Mouse (Mus musculus) kidney, embryonic 16.5 days (tissue): Measurements from ENCODE around the gene Gucy1b1. TPM values are rescaled to one million over a fixed set of nuclear protein-coding genes. Genes with fewer than 3 reads are reported as not detected.

Experiments
- ATAC-seq: fragments of 200-750 bp; cut with Nextera tagmentation; 2 replicates; pipeline ENCODE4 v1.8.0; 2017; ENCODE audit warnings: moderate TSS enrichment; ENCODE audit not compliant: low FRiP score, low TSS enrichment
- H3K27ac ChIP-seq: fragments of 300-500 bp; sonication (generic); 2 replicates; pipeline ENCODE4 v1.5.1; 2014; ENCODE audit warnings: low read length
- H3K27me3 ChIP-seq: fragments of 300-500 bp; sonication (generic); 2 replicates; pipeline ENCODE4 v1.6.1; 2014; ENCODE audit warnings: low read length, control low read depth, mixed read lengths; ENCODE audit not compliant: insufficient read depth
- H3K36me3 ChIP-seq: fragments of 300-500 bp; sonication (generic); 2 replicates; pipeline ENCODE4 v1.6.1; 2014; ENCODE audit warnings: low read length, control low read depth, mixed read lengths; ENCODE audit not compliant: insufficient read depth
- H3K4me1 ChIP-seq: fragments of 300-500 bp; sonication (generic); 2 replicates; pipeline ENCODE4 v1.6.1; 2014; ENCODE audit warnings: low read length, control low read depth, mixed read lengths; ENCODE audit not compliant: insufficient read depth
- H3K4me2 ChIP-seq: fragments of 300-500 bp; sonication (generic); replicated peaks from 2 replicates; pipeline ENCODE4 v1.6.1; 2014; ENCODE audit warnings: low read depth, low read length
- H3K4me3 ChIP-seq: fragments of 300-500 bp; sonication (generic); 2 replicates; pipeline ENCODE4 v1.5.1; 2014; ENCODE audit warnings: mild to moderate bottlenecking, low read length
- H3K9ac ChIP-seq: fragments of 300-500 bp; sonication (generic); replicated peaks from 2 replicates; pipeline ENCODE4 v1.6.1; 2014; ENCODE audit warnings: low read length
- H3K9me3 ChIP-seq: fragments of 300-500 bp; sonication (generic); 2 replicates; pipeline ENCODE4 v1.6.1; 2016; ENCODE audit warnings: low read length, control low read depth
- WGBS: fragments of 180-500 bp; shearing (Covaris S2); extraction: QIAGEN DNeasy Blood & Tissue Kit; methylation state at CpG from one replicate; pipeline ENCODE4 v1.1.7; 2014; 5-methylcytosine and 5-hydroxymethylcytosine counted together
- polyA plus RNA-seq: library from polyadenylated mRNA; unstranded; fragments of >200 nt; fragmentation: Nextera tagmentation; extraction: Ambion mirVana; gene quantifications from 2 replicates; pipeline ENCODE4 v1.2.1, GENCODE M21; 2015

The Gucy1b1 gene
- polyA plus RNA-seq, 1 experiment from 2014 or later: 38.0 TPM

- Histone ChIP-seq H3K9me3 (no peaks in the 10 kb centered on the region), H3K4me3 (no peak overlapping the region), H3K27me3 (no peaks in the 10 kb centered on the region), H3K4me2 (no peak overlapping the region), H3K27ac (no peak overlapping the region), H3K9ac (no peak overlapping the region), H3K36me3 (0 out of 2 replicates have a peak, but pooled peaks cover 4% of the 10 kb centered on the region), H3K4me1 (no peaks in the 10 kb centered on the region)
- ATAC-seq: no peak
- 80% methylated on average over 5 of the region's 5 CpGs for WGBS
These were observed 29.6 kb downstream of the Gucy1b1 start for GRCm38 (mm10) chr3:82044902-82045301.

- Histone ChIP-seq H3K27me3 (no peaks in the 10 kb centered on the region), H3K27ac (no peak overlapping the region), H3K4me3 (no peak overlapping the region), H3K9me3 (no peaks in the 10 kb centered on the region), H3K9ac (no peak overlapping the region), H3K4me1 (no peaks in the 10 kb centered on the region), H3K4me2 (no peak overlapping the region), H3K36me3 (0 out of 2 replicates have a peak, but pooled peaks cover 4% of the 10 kb centered on the region)
- 85% methylated on average over 6 of the region's 6 CpGs for WGBS
- ATAC-seq: no peak
These were observed 30.8 kb downstream of the Gucy1b1 start for GRCm38 (mm10) chr3:82043676-82044075.

GRCm38 (mm10) chr3:82036262-82037044, 38.0 kb downstream of the Gucy1b1 start:
- Histone ChIP-seq H3K27ac (no peak overlapping the region), H3K4me1 (no peaks in the 10 kb centered on the region), H3K9me3 (no peaks in the 10 kb centered on the region), H3K4me3 (no peak overlapping the region), H3K4me2 (no peak overlapping the region), H3K9ac (no peak overlapping the region), H3K36me3 (peaks cover 5% of the 10 kb centered on the region; the same call in 1 of the 2 replicates), H3K27me3 (no peaks in the 10 kb centered on the region)
- no peak for ATAC-seq
- WGBS: 85% methylated on average over 2 of the region's 2 CpGs

GRCm38 (mm10) chr3:82030008-82030748, 44.3 kb downstream of the Gucy1b1 start:
- Histone ChIP-seq H3K27me3 (no peaks in the 10 kb centered on the region), H3K4me1 (no peaks in the 10 kb centered on the region), H3K36me3 (no peaks in the 10 kb centered on the region), H3K27ac (no peak overlapping the region), H3K4me2 (no peak overlapping the region), H3K9me3 (no peaks in the 10 kb centered on the region), H3K4me3 (no peak overlapping the region), H3K9ac (no peak overlapping the region)
- WGBS: 57% methylated on average over 1 of the region's 1 CpGs
- no peak for ATAC-seq

GRCm38 (mm10) chr3:82029229-82029628, 45.3 kb downstream of the Gucy1b1 start:
- H3K4me3 ChIP-seq: no peak overlapping the region
- H3K27me3 ChIP-seq: no peaks in the 10 kb centered on the region
- no peaks in the 10 kb centered on the region for H3K9me3 ChIP-seq
- WGBS: 3% methylated on average over 3 of the region's 3 CpGs
- H3K36me3 ChIP-seq: no peaks in the 10 kb centered on the region
- H3K4me1 ChIP-seq: no peaks in the 10 kb centered on the region
- no peak overlapping the region for H3K9ac ChIP-seq
- H3K27ac ChIP-seq: no peak overlapping the region
- H3K4me2 ChIP-seq: no peak overlapping the region
- ATAC-seq: peak; percentile 81; the same call in 1 of the 2 replicates

GRCm38 (mm10) chr3:82027286-82027685, 47.2 kb downstream of the Gucy1b1 start:
- H3K4me2 ChIP-seq: no peak overlapping the region
- no peak overlapping the region for H3K27ac ChIP-seq
- H3K4me1 ChIP-seq: no peaks in the 10 kb centered on the region
- H3K9me3 ChIP-seq: no peaks in the 10 kb centered on the region
- no peak overlapping the region for H3K4me3 ChIP-seq
- H3K9ac ChIP-seq: no peak overlapping the region
- H3K27me3 ChIP-seq: no peaks in the 10 kb centered on the region
- no peak for ATAC-seq
- WGBS: 89% methylated on average over 1 of the region's 1 CpGs
- H3K36me3 ChIP-seq: no peaks in the 10 kb centered on the region

GRCm38 (mm10) chr3:82023065-82023464, 51.4 kb downstream of the Gucy1b1 start:
- ATAC-seq: no peak
- Histone ChIP-seq H3K9ac (no peak overlapping the region), H3K27me3 (no peaks in the 10 kb centered on the region), H3K27ac (no peak overlapping the region), H3K4me2 (no peak overlapping the region), H3K36me3 (no peaks in the 10 kb centered on the region), H3K9me3 (no peaks in the 10 kb centered on the region), H3K4me3 (no peak overlapping the region), H3K4me1 (no peaks in the 10 kb centered on the region)
- WGBS: 85% methylated on average over 3 of the region's 3 CpGs

GRCm38 (mm10) chr3:82022421-82022920, 52.0 kb downstream of the Gucy1b1 start:
- Histone ChIP-seq H3K27ac (no peak overlapping the region), H3K9ac (no peak overlapping the region), H3K4me3 (no peak overlapping the region), H3K36me3 (no peaks in the 10 kb centered on the region), H3K4me1 (no peaks in the 10 kb centered on the region), H3K27me3 (no peaks in the 10 kb centered on the region), H3K9me3 (no peaks in the 10 kb centered on the region), H3K4me2 (no peak overlapping the region)
- no peak for ATAC-seq
- 75% methylated on average over 8 of the region's 8 CpGs for WGBS

- H3K27ac ChIP-seq: no peak overlapping the region
- H3K36me3 ChIP-seq: no peaks in the 10 kb centered on the region
- no peak overlapping the region for H3K9ac ChIP-seq
- no peak overlapping the region for H3K4me2 ChIP-seq
- H3K4me1 ChIP-seq: no peaks in the 10 kb centered on the region
- no peaks in the 10 kb centered on the region for H3K27me3 ChIP-seq
- H3K9me3 ChIP-seq: no peaks in the 10 kb centered on the region
- ATAC-seq: no peak
- no peak overlapping the region for H3K4me3 ChIP-seq
- 52% methylated on average over 7 of the region's 7 CpGs for WGBS
These were observed 60.3 kb downstream of the Gucy1b1 start for GRCm38 (mm10) chr3:82014148-82014703.
